Mouse (Mus musculus) megakaryocyte, embryonic 14.5 days (primary cell): ENCODE results near the gene Shc1. TPM values are rescaled to one million over a fixed set of nuclear protein-coding genes. Genes with fewer than 3 reads are reported as not detected.

ENCODE experiments used
- H3K27me3 ChIP-seq: replicated peaks from 2 replicates; pipeline ENCODE3; 2012; ENCODE audit warnings: inconsistent platforms
- H3K36me3 ChIP-seq: replicated peaks from 2 replicates; pipeline ENCODE3; 2012; ENCODE audit warnings: low read length, inconsistent platforms, mixed read lengths
- H3K4me1 ChIP-seq: 2 replicates; pipeline ENCODE4 v1.6.1; 2012; ENCODE audit warnings: inconsistent platforms
- H3K4me3 ChIP-seq: replicated peaks from 2 replicates; pipeline ENCODE3; 2012; ENCODE audit warnings: moderate library complexity, mild to moderate bottlenecking, inconsistent platforms
- H3K9me3 ChIP-seq: 2 replicates; pipeline ENCODE4 v1.6.1; 2012; ENCODE audit warnings: inconsistent platforms
- FLI1 ChIP-seq: IDR thresholded peaks from 2 replicates; pipeline ENCODE4 v1.6.1; 2012; ENCODE audit warnings: low read length, inconsistent platforms, mixed read lengths
- GATA1 ChIP-seq: IDR thresholded peaks from 3 replicates; pipeline ENCODE4 v1.6.1; 2012; ENCODE audit warnings: mixed read lengths, low read length, inconsistent platforms, borderline replicate concordance
- polyA plus RNA-seq: library from polyadenylated mRNA; stranded (reverse); fragments of >175 nt; gene quantifications from 2 replicates; pipeline ENCODE4 v1.2.3, GENCODE M21; 2012; ENCODE audit warnings: low replicate concordance; ENCODE audit not compliant: insufficient read depth

Gene Shc1
- polyA plus RNA-seq, 1 experiment = 67.6 TPM

DNA sequence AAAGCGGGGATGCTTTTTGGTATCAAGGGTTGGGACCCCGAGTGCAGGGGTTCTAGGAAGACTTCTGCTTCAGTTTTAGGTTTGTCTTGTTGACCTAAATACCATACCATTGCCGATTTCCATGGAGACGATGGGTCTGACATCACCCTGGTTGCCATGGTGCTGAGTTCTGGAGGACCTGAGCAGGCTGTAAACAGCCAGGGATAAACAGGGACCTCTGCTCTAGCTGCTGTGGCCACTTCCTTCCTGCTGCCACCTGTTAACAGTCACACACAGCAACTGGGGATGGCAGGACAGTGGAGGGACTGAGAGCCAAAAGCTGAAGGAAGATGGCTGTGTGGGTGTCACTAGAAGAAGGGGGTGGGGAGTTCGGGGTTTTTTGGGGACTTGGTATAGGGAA is 19.0 kb downstream of the Shc1 start:
- Histone ChIP-seq H3K27me3 (no peaks in the 10 kb centered on the region), H3K36me3 (peaks cover 58% of the 10 kb centered on the region), H3K9me3 (no peaks in the 10 kb centered on the region), H3K4me3 (peak overlapping the region; percentile 93), H3K4me1 (peaks cover 58% of the 10 kb centered on the region)
- no peak for TF ChIP-seq FLI1
- TF ChIP-seq GATA1 = no peak

DNA sequence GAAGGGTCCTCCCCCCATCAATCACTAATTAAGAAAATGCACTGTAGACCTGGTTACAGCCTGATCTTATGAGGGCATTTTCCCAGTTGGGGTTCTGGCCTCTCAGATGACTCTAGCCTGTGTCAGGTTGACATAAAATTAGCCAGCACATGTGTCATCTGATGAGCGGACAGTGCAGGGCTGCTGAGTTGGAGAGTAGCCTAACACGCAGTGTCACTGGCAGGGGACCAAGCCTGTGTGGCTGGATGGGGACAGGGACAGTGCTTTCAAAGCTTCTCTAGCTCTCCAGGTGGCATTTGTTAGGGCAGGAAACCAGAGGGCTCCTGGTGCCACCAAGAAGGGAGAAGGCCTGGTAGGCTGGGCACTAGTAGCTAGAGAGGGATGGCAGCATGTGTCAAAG is 22.4 kb downstream of the Shc1 start:
- Histone ChIP-seq H3K27me3 (no peaks in the 10 kb centered on the region), H3K9me3 (no peaks in the 10 kb centered on the region), H3K4me1 (peaks cover 45% of the 10 kb centered on the region), H3K4me3 (no peak overlapping the region), H3K36me3 (peaks cover 63% of the 10 kb centered on the region)
- TF ChIP-seq GATA1 (no peak), FLI1 (no peak)

- H3K4me3 ChIP-seq = peak overlapping the region; percentile 87
- no peaks in the 10 kb centered on the region for H3K27me3 ChIP-seq
- peaks cover 57% of the 10 kb centered on the region for H3K4me1 ChIP-seq
- no peak for TF ChIP-seq FLI1
- no peak for TF ChIP-seq GATA1
- H3K9me3 ChIP-seq = no peaks in the 10 kb centered on the region
- H3K36me3 ChIP-seq = peaks cover 56% of the 10 kb centered on the region
Observed at GRCm38 (mm10) chr3:89448720-89449537, 30.7 kb downstream of the Shc1 start.

GRCm38 (mm10) chr3:89449541-89449940 is 31.3 kb downstream of the Shc1 start:
- H3K36me3 ChIP-seq = peaks cover 50% of the 10 kb centered on the region
- H3K9me3 ChIP-seq = no peaks in the 10 kb centered on the region
- peaks cover 59% of the 10 kb centered on the region for H3K4me1 ChIP-seq
- H3K27me3 ChIP-seq = no peaks in the 10 kb centered on the region
- H3K4me3 ChIP-seq = peak overlapping the region; percentile 87
- no peak for TF ChIP-seq FLI1

DNA sequence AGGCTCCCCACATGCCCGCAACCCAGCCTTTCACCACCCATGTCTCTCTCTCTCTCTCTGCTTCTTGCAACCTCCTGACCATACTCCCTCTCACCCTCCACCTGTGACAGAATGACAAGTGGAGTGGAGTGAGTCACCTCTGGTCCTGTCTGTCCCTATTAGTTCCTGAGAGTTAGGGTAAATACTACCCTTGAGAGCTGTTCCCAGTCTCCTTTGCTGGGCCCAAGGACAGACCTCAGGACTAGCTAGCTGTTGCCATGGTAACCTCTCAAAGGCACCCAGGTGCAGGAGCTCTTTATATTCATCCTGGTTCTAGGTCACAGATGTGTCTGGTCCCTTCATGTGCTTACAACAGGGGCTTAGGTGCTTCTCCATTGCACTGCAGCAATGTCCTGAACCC is 33.7 kb downstream of the Shc1 start:
- H3K4me1 ChIP-seq = peaks cover 81% of the 10 kb centered on the region
- no peak overlapping the region for H3K4me3 ChIP-seq
- H3K9me3 ChIP-seq = no peaks in the 10 kb centered on the region
- no peak for TF ChIP-seq FLI1
- no peak for TF ChIP-seq GATA1
- H3K27me3 ChIP-seq = no peaks in the 10 kb centered on the region
- H3K36me3 ChIP-seq = peaks cover 26% of the 10 kb centered on the region

DNA sequence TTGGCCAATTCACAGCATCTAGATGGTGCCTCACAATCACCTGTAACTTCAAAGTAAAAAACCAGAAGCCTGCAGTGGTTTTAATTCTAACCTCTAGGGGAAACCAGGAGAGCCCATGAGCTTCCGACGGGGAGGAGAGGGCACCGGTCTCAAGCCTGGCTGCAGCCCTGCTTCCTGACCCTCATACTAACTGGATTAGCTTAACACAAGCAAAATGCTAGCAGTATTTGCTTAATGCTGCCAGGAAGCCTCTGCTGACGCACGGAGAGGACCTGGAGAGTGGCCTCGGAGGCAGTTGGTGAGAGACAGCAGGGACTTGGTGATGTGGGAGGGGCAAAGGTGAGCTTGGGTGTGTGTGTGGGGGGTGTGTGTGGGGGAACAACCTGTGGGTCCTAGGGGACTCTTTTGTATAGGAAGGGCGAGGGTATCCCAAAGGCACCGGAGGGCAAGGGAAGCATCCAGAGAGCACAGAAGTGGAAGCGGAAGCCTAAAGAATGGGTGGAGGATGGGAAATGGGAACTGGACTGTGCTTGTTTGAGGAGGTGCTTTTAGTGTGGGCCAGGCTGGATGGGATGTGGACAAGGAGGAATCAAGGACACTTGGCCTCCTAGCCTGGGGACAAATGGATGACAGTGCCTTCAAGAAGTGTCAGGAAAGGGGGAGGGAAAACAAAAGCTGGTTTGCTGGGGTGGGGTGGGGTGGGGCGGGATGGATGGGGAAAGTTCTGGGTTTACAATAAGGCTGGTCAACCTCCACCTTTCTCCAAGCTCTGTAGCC is 36.3 kb downstream of the Shc1 start, which contains the start of gene Pmvk:
Gene Pmvk, plus strand, starts transcription at position 141 of the 777 bp plus-strand sequence.
- H3K36me3 ChIP-seq = peaks cover 3% of the 10 kb centered on the region
- no peaks in the 10 kb centered on the region for H3K27me3 ChIP-seq
- H3K4me3 ChIP-seq = no peak within 1 kb of the TSS
- no peaks in the 10 kb centered on the region for H3K9me3 ChIP-seq
- peaks cover 83% of the 10 kb centered on the region for H3K4me1 ChIP-seq
- TF ChIP-seq FLI1 (no peak), GATA1 (no peak)

- H3K36me3 ChIP-seq = peaks cover 7% of the 10 kb centered on the region
- H3K4me3 ChIP-seq = no peak overlapping the region
- no peaks in the 10 kb centered on the region for H3K9me3 ChIP-seq
- TF ChIP-seq GATA1 (no peak), FLI1 (no peak)
- H3K4me1 ChIP-seq = peaks cover 83% of the 10 kb centered on the region
- H3K27me3 ChIP-seq = no peaks in the 10 kb centered on the region
Observed at GRCm38 (mm10) chr3:89455786-89456285, 37.6 kb downstream of the Shc1 start.

DNA sequence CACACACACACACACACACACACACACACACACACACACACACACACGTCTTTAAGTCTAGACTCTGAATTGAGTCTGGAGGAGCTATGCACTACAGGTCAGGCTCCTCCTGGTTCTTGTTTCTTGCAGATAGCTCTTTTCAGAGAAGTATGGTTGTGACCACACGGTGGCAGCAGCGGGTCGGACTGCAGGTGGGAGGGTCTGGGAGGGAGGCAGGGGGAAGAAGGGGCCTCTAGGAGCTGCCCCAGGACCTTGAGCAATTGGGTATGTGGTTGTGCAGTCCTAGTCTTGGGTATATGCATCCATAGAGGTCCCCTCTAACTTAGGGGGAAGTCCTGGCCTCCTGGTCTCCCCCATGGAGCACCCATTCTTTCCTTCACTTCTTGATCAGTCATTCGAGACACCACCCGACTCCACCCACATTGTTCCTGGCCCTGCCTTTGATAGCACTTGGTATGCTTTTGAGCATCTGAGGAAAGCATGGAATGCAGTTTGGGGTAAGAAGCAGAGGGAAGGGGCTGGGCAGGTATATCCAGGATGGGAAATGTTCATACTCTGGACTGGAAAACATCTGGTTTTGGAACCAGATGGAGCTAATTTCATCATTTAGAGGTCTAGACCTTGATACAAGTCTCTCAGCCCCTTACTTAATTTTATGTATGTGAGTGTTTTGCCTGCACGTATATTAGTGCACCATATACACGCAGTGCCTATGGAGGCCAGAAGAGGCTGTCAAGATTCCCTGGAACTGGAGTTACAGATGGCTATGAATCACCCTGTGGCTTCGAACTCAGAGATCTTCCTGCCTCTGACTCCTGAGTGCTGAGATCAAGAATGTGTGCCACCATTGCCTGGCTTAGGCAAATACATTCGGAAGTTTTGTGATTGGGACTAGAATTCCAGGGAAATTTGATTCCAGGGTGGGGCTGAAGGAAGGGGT is 38.8 kb downstream of the Shc1 start:
- TF ChIP-seq GATA1 = no peak
- no peak for TF ChIP-seq FLI1
- peaks cover 79% of the 10 kb centered on the region for H3K4me1 ChIP-seq
- peak overlapping the region; percentile 74 for H3K4me3 ChIP-seq
- no peaks in the 10 kb centered on the region for H3K27me3 ChIP-seq
- peaks cover 16% of the 10 kb centered on the region for H3K36me3 ChIP-seq
- no peaks in the 10 kb centered on the region for H3K9me3 ChIP-seq

- Histone ChIP-seq H3K36me3 (peaks cover 28% of the 10 kb centered on the region), H3K4me3 (peak overlapping the region; percentile 98), H3K9me3 (no peaks in the 10 kb centered on the region), H3K4me1 (peaks cover 67% of the 10 kb centered on the region), H3K27me3 (no peaks in the 10 kb centered on the region)
- TF ChIP-seq GATA1 (no peak), FLI1 (no peak)
Observed at GRCm38 (mm10) chr3:89458372-89458964, 40.2 kb downstream of the Shc1 start.
